Mouse (Mus musculus) olfactory bulb, adult 2 months (tissue): ENCODE measurements around the gene Aatk.

ENCODE experiments used
- CTCF ChIP-seq: fragments of 200-500 bp; IDR thresholded peaks from 2 replicates; pipeline ENCODE4 v1.5.1; 2012; ENCODE audit warnings: low read depth, mild to moderate bottlenecking, low read length, moderate library complexity; ENCODE audit not compliant: insufficient read depth
- POLR2A ChIP-seq: fragments of 200-500 bp; IDR thresholded peaks from 2 replicates; pipeline ENCODE4 v1.6.1; 2012; ENCODE audit warnings: mild to moderate bottlenecking, low read depth, low read length, moderate library complexity; ENCODE audit not compliant: insufficient read depth

- TF ChIP-seq CTCF = no peak
- TF ChIP-seq POLR2A = no peak
Observed at GRCm38 (mm10) chr11:119966294-119966693, 80.7 kb downstream of the Aatk start.
